Mouse (Mus musculus) T-helper 1 cell (primary cell): Measurements from ENCODE around the gene Il20rb.

Source experiments
- in situ Hi-C: fragments of 300-600 bp; cut with MboI, MseI; formaldehyde crosslinking; loops from one replicate; pipeline ENCODE4 v1.15.1; 2025; ENCODE audit warnings: high pct_unique_total_duplicates

The Il20rb gene

DNA sequence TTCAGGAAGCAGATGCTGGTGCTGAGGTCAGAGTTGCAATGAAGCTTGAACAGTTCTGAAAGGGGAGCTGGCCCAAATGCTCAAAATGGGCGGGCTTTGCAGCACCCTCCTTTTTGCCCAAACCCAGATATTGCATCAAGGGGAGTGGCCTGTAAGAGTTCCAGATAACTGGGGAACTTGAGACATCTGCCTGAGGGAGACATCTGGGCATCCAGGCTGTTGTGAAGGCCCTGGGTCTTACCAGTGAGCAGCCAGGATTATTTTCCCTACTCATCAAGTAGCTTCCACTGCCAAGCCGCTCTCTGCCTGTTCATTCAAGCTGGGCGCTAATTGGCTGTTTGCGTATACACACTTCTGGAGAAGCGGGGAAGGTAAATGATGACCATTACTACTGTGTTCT is at the start of gene Il20rb:
Gene Il20rb (minus strand): TSS at position 358 of the 400 bp plus-strand sequence.
- in situ Hi-C loops = no loop called here

DNA sequence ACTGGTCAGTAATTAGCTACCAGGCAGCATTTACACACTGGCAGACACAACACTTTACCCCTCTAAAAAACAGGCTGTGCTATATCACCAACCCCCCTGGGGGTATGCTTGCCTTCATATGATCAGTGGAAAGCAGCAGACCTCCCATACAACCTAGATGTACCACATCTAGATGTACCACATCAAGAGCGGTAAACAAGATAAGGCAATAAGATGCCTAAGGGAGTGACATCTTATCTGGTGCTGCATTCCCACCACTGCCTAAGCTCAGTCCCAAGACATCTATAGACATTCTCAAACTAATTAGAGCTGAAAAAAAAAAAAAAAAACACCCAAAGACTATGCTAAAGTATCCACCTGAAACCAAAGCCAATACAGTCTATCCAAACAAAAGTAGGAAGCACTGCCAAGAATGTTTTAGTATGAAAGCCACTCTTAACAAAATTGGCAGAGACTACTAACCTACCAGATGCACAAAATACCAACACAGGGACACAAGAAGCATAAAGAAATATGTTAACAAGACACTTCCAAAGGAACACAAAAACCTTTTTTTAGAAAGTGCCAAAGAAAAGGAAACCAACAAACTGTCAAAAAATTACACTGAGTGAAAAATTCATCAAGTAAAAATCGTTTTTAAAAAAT is 49.2 kb upstream of the Il20rb start:
- in situ Hi-C loops = no loop called here

DNA sequence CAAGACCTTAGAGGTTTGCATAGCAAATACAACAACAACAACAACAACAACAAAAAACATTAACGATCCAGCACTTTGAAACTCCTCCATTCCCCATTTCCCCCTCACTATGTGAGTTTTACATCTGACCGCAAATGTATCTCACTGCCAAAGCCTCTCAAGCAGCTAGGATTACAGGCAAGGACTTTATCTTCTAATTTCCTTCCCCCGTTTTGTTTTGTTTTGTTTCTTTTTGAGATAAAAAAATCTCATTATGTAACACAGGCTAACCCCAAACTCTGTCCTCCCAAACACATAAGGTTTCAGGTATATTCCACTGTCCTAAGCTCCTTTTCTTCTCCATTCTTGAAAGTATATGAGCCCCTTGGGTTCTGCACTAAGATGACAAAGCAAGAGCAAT is 48.1 kb upstream of the Il20rb start:
- in situ Hi-C loops = no loop called here

DNA sequence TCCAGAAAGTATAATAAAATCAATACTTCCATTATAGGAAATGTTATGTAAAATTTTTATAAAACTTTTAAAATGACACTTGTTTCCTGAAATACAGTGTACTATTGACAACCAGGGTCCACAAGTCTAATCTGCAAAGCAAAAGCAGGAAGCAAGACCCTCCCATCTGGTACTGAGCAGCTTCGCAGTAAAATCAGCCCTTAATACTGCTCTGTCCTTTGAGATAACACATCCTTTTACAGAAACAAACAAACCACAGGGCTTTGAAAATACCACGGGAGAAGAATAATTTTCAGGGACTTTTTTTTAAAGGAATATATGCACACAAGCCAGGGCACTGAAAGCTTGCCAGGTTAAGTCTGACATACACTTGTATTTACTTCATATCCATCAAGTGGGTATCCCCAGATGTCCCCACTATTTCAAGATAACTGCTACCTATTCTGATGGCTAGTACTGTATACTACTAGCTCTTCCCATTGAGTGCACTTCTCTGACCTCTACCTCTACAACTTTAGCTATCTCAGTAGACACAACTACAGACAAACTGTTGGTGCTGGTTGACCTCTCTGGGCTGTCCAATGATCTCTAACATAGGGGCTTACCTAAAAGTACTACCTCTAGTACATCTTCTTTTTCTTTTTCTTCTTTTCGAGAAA is 46.4 kb upstream of the Il20rb start:
- in situ Hi-C loops = no loop called here

GRCm38 (mm10) chr9:100531296-100531695 is 44.7 kb upstream of the Il20rb start:
- in situ Hi-C loops = no loop called here

DNA sequence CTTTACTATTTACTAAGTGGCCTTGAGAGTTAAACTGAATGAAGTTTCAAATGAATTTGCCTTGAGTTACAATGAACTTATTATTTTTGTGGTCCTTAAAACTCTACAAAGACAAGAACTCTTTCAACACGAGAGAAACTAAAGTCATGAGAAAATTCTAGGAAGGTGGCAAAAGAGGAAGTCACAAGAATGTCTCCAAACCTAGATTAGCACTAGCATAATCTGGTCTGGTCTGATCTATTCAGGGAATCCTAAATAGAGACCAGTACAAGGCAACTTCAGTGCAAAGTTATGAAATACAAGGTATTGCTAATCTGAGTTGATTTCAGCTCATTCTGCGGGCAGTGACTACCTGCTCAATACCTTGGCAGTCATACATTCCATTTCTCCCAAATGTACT is 38.6 kb upstream of the Il20rb start:
- in situ Hi-C loops = loop anchor here (10.0 kb wide), 1 partner anchor 1150 kb away; no protein-coding TSS in a partner anchor

DNA sequence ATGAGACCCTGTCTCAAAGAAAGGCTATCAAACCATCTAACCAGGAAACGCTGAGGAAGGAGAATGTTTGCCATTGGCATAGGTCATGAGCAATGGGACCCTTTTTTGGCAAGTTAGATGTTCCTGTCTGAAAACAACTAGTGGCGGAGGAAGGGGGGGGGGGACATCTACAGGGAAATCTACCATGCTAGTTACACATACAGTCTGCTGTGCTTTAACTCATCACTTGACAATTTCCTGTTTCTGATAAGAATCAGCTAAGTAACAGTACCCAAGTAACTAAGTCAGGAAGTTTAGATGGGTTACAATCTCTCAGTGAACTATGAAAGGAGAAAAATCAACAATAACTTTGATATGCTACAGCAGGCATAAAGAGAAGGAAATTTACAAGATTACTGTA is 35.4 kb upstream of the Il20rb start:
- in situ Hi-C loops = loop anchor here (10.0 kb wide), 1 partner anchor 1153 kb away; no protein-coding TSS in a partner anchor

GRCm38 (mm10) chr9:100520586-100520985 is 34.0 kb upstream of the Il20rb start:
- in situ Hi-C loops = loop anchor here (10.0 kb wide), 1 partner anchor 1154 kb away; no protein-coding TSS in a partner anchor

DNA sequence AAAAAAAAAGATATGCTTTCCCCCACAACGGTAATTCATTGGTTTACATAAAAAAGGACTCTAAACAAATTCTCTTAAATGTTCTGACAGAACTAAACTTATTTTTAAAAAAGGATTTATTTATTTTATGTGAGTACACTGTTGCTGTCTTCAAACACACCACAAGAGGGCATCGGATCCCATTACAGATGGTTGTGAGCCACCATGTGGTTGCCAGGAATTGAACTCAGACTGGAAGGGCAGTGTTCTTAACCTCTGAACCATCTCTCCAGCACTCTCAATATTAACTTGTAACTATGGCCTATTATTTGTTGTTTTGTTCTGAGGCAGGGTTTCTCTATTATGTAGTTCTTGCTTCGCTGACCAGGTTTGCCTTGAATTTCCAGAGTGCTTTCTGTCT is 33.4 kb upstream of the Il20rb start:
- in situ Hi-C loops = loop anchor here (10.0 kb wide), 1 partner anchor 1155 kb away; no protein-coding TSS in a partner anchor

GRCm38 (mm10) chr9:100507581-100507980 is 21.0 kb upstream of the Il20rb start:
- in situ Hi-C loops = no loop called here

GRCm38 (mm10) chr9:100506652-100507051 is 20.1 kb upstream of the Il20rb start:
- in situ Hi-C loops = no loop called here

- in situ Hi-C loops = no loop called here
These were observed 18.9 kb upstream of the Il20rb start for GRCm38 (mm10) chr9:100505498-100505897.

GRCm38 (mm10) chr9:100493611-100494261 is 7.1 kb upstream of the Il20rb start:
- in situ Hi-C loops = no loop called here

DNA sequence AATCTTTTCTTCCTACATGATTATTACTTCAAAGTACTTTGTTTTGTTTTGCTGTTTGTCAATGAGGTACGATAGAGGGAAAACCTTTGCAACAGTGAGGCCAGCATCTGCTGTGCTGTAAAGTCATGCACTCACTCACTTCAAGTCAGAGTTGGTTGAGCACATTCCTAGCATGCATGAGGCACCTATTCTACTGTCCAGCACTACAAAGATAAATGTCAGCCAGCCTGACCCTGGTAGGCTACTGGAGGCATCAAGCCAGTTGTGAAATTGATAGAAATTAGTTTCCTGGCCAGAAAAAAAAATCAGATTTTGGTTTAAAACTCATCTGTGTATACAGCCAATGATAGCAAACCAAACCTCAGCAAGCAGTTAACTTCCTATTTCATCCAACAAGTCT is 4.8 kb upstream of the Il20rb start:
- in situ Hi-C loops = no loop called here

DNA sequence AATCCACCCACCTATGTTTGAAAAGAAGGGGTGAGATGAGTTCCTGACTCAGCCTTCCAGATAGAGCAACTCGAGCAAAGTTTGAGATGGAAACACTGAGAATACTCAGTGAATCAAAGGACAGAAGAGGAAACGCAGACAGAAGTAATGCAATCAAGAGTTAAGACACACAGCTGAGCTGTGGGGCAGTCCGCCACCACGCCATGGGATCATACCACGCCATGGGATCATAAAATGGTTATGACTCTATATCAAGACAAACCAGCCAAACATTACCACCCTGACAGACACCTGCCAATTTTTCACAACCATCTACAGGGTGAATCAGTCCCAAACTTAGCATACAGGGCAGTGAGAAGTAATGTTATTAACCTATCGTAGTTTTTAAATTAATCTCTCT is 2.4 kb upstream of the Il20rb start:
- in situ Hi-C loops = no loop called here

GRCm38 (mm10) chr9:100488056-100488713 is 1.6 kb upstream of the Il20rb start:
- in situ Hi-C loops = no loop called here

GRCm38 (mm10) chr9:100483318-100483717 is 3.3 kb downstream of the Il20rb start:
- in situ Hi-C loops = no loop called here

DNA sequence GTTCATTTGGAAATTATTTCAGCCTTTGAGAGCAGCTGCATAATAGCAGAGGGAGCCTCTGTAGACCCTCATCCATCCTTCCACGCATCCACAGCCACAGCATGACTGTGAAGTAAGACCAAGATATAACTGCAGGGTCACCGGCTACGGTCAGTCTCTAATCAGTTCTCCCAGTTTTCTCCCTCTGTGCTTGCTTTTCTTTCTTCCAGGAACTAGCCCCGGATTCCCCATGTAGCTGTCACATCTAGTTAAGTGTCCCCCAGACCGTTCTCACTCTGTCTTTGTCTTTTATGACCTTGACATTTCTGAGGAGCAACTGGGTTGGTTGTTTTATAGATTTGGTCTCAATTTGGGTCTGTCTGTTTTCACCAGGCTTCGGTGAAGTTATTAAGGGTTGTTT is 5.0 kb downstream of the Il20rb start:
- in situ Hi-C loops = no loop called here

- in situ Hi-C loops = no loop called here
These were observed 12.5 kb downstream of the Il20rb start for GRCm38 (mm10) chr9:100474056-100474455.

DNA sequence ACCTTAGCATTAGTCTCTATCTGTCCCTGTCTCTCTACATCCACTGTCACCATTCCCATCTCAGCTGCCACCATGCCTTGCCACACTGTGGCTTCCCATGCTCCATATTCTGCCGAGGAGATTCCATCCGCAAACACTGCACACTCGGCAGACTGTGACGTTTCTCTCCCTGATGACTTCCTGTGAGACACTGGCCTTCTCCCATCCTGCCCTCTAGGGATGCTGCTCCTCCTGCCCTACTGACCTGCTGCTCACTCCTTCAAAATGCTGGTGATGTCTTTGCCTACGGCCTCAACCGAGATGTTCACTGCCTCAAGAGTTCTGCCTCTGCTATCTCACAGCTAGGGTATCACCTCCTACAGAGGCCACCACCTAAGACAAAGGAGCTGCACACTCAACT is 13.2 kb downstream of the Il20rb start:
- in situ Hi-C loops = no loop called here

GRCm38 (mm10) chr9:100472931-100473330 is 13.7 kb downstream of the Il20rb start:
- in situ Hi-C loops = no loop called here

DNA sequence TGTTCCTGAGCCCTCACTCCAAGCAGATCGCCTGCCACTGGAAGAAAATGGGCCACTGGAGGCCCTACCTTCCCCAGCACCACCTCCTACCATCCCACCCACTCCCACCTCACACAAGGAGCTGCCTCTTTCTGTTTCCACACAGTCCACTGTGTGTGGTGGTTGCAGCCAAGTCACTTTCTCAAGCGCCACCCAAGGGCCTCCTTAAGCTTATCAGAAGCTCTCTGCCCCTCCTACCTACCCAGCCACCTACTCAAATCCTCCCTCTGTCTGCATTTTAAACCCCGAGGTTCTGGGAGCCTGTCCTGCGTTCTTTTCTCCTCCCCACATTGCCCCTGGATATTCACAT is 15.0 kb downstream of the Il20rb start:
- in situ Hi-C loops = no loop called here
